Mouse (Mus musculus) stomach, embryonic 14.5 days (tissue): ENCODE measurements around the gene Spaca7. TPM values are rescaled to one million over a fixed set of nuclear protein-coding genes. Genes with fewer than 3 reads are reported as not detected.

ENCODE experiments used
- ATAC-seq: fragments of 200-750 bp; cut with Nextera tagmentation; 2 replicates; pipeline ENCODE4 v1.8.0; 2017; ENCODE audit warnings: low read depth, moderate TSS enrichment; ENCODE audit not compliant: insufficient number of reproducible peaks, insufficient read depth, low FRiP score
- H3K27ac ChIP-seq: fragments of 300-500 bp; sonication (generic); 2 replicates; pipeline ENCODE4 v1.5.1; 2014; ENCODE audit warnings: mild to moderate bottlenecking, low read length, moderate library complexity, mixed read lengths
- H3K27me3 ChIP-seq: fragments of 300-500 bp; sonication (generic); 2 replicates; pipeline ENCODE4 v1.6.1; 2014; ENCODE audit warnings: low read length, control low read depth, mixed read lengths; ENCODE audit not compliant: control insufficient read depth, insufficient read depth
- H3K36me3 ChIP-seq: fragments of 300-500 bp; sonication (generic); 2 replicates; pipeline ENCODE4 v1.6.1; 2014; ENCODE audit warnings: mild to moderate bottlenecking, control low read depth, low read length, moderate library complexity, mixed read lengths; ENCODE audit not compliant: control insufficient read depth, insufficient read depth
- H3K4me1 ChIP-seq: fragments of 300-500 bp; sonication (generic); 2 replicates; pipeline ENCODE4 v1.6.1; 2014; ENCODE audit warnings: low read length, control low read depth, mixed read lengths; ENCODE audit not compliant: control insufficient read depth, insufficient read depth
- H3K4me2 ChIP-seq: fragments of 300-500 bp; sonication (generic); replicated peaks from 2 replicates; pipeline ENCODE4 v1.6.1; 2014; ENCODE audit warnings: low read depth, low read length, control low read depth
- H3K4me3 ChIP-seq: fragments of 300-500 bp; sonication (generic); 2 replicates; pipeline ENCODE4 v1.5.1; 2014; ENCODE audit warnings: low read depth, low read length, control low read depth
- H3K9ac ChIP-seq: fragments of 300-500 bp; sonication (generic); replicated peaks from 2 replicates; pipeline ENCODE4 v1.6.1; 2014; ENCODE audit warnings: low read depth, mild to moderate bottlenecking, control low read depth, low read length, moderate library complexity, mixed read lengths
- H3K9me3 ChIP-seq: fragments of 300-500 bp; sonication (generic); 2 replicates; pipeline ENCODE4 v1.6.1; 2016; ENCODE audit warnings: low read depth, low read length, control low read depth; ENCODE audit not compliant: control insufficient read depth
- WGBS: fragments of 180-500 bp; shearing (Covaris S2); extraction: QIAGEN DNeasy Blood & Tissue Kit; methylation state at CpG from one replicate; pipeline ENCODE4 v1.1.7; 2014; 5-methylcytosine and 5-hydroxymethylcytosine counted together
- polyA plus RNA-seq: library from polyadenylated mRNA; unstranded; fragments of >200 nt; fragmentation: Nextera tagmentation; extraction: Ambion mirVana; gene quantifications from 2 replicates; pipeline ENCODE4 v1.2.1, GENCODE M21; 2014

The Spaca7 gene
- polyA plus RNA-seq = not detected in 2 replicates

- H3K4me2 ChIP-seq = no peak within 1 kb of the TSS
- no peaks in the 10 kb centered on the region for H3K4me1 ChIP-seq
- H3K9me3 ChIP-seq = no peaks in the 10 kb centered on the region
- H3K4me3 ChIP-seq = no peak within 1 kb of the TSS
- H3K27ac ChIP-seq = no peak within 1 kb of the TSS
- H3K9ac ChIP-seq = no peak within 1 kb of the TSS
- H3K36me3 ChIP-seq = no peaks in the 10 kb centered on the region
- ATAC-seq = no peak
- no peaks in the 10 kb centered on the region for H3K27me3 ChIP-seq
- 56% methylated on average over 14 of the region's 14 CpGs for WGBS
These were observed at the start of gene Spaca7 for GRCm38 (mm10) chr8:12572814-12573534. Gene Spaca7, plus strand, starts transcription at chr8:12573029.

- WGBS = 12% methylated on average over 1 of the region's 1 CpGs
- ATAC-seq = no peak
These were observed 48.5 kb upstream of the Spaca7 start for GRCm38 (mm10) chr8:12524279-12524678.

GRCm38 (mm10) chr8:12528659-12529058, 44.2 kb upstream of the Spaca7 start:
- Histone ChIP-seq H3K4me2 (no peak overlapping the region), H3K4me3 (no peak overlapping the region), H3K4me1 (no peaks in the 10 kb centered on the region), H3K9ac (no peak overlapping the region), H3K27me3 (0 out of 2 replicates have a peak, but pooled peaks cover 2% of the 10 kb centered on the region), H3K9me3 (no peaks in the 10 kb centered on the region), H3K36me3 (no peaks in the 10 kb centered on the region), H3K27ac (no peak overlapping the region)
- WGBS = 66% methylated on average over 2 of the region's 2 CpGs
- ATAC-seq = no peak

More at GRCm38 (mm10) chr8:12524279-12524678, 48.5 kb upstream of the Spaca7 start:
- H3K4me2 ChIP-seq = no peak overlapping the region
- no peak overlapping the region for H3K27ac ChIP-seq
- no peaks in the 10 kb centered on the region for H3K9me3 ChIP-seq
- H3K4me3 ChIP-seq = no peak overlapping the region
- H3K4me1 ChIP-seq = no peaks in the 10 kb centered on the region
- H3K27me3 ChIP-seq = 0 out of 2 replicates have a peak, but pooled peaks cover 2% of the 10 kb centered on the region
- no peaks in the 10 kb centered on the region for H3K36me3 ChIP-seq
- no peak overlapping the region for H3K9ac ChIP-seq

GRCm38 (mm10) chr8:12535617-12536016, 37.2 kb upstream of the Spaca7 start:
- Histone ChIP-seq H3K4me2 (no peak overlapping the region), H3K9ac (no peak overlapping the region), H3K9me3 (no peaks in the 10 kb centered on the region), H3K36me3 (no peaks in the 10 kb centered on the region), H3K27me3 (no peaks in the 10 kb centered on the region), H3K4me1 (no peaks in the 10 kb centered on the region), H3K27ac (no peak overlapping the region), H3K4me3 (no peak overlapping the region)
- WGBS = 21% methylated on average over 9 of the region's 9 CpGs
- ATAC-seq = peak; percentile 61; the same call in 1 of the 2 replicates

- Histone ChIP-seq H3K4me1 (no peaks in the 10 kb centered on the region), H3K9me3 (no peaks in the 10 kb centered on the region), H3K4me3 (no peak overlapping the region), H3K27me3 (no peaks in the 10 kb centered on the region), H3K27ac (no peak overlapping the region), H3K9ac (no peak overlapping the region), H3K4me2 (no peak overlapping the region), H3K36me3 (no peaks in the 10 kb centered on the region)
- 77% methylated on average over 7 of the region's 7 CpGs for WGBS
- no peak for ATAC-seq
These were observed 36.5 kb upstream of the Spaca7 start for GRCm38 (mm10) chr8:12536306-12536705.

GRCm38 (mm10) chr8:12545236-12545635, 27.6 kb upstream of the Spaca7 start:
- Histone ChIP-seq H3K36me3 (no peaks in the 10 kb centered on the region), H3K4me2 (no peak overlapping the region), H3K9ac (no peak overlapping the region), H3K9me3 (no peaks in the 10 kb centered on the region), H3K27ac (no peak overlapping the region), H3K27me3 (peaks cover 5% of the 10 kb centered on the region; the same call in 1 of the 2 replicates), H3K4me1 (no peaks in the 10 kb centered on the region), H3K4me3 (no peak overlapping the region)
- WGBS = 36% methylated on average over 4 of the region's 4 CpGs
- no peak for ATAC-seq

GRCm38 (mm10) chr8:12545671-12546070, 27.2 kb upstream of the Spaca7 start:
- H3K27me3 ChIP-seq = peaks cover 5% of the 10 kb centered on the region; the same call in 1 of the 2 replicates
- H3K27ac ChIP-seq = no peak overlapping the region
- H3K4me3 ChIP-seq = no peak overlapping the region
- no peaks in the 10 kb centered on the region for H3K4me1 ChIP-seq
- H3K9ac ChIP-seq = no peak overlapping the region
- no peaks in the 10 kb centered on the region for H3K36me3 ChIP-seq
- no peak for ATAC-seq
- 62% methylated on average over 4 of the region's 4 CpGs for WGBS
- H3K4me2 ChIP-seq = no peak overlapping the region
- H3K9me3 ChIP-seq = no peaks in the 10 kb centered on the region

GRCm38 (mm10) chr8:12547466-12548220, 25.2 kb upstream of the Spaca7 start:
- Histone ChIP-seq H3K4me1 (no peaks in the 10 kb centered on the region), H3K36me3 (no peaks in the 10 kb centered on the region), H3K4me2 (no peak overlapping the region), H3K27me3 (peaks cover 5% of the 10 kb centered on the region; the same call in 1 of the 2 replicates), H3K4me3 (no peak overlapping the region), H3K27ac (no peak overlapping the region), H3K9me3 (0 out of 2 replicates have a peak, but pooled peaks cover 3% of the 10 kb centered on the region), H3K9ac (no peak overlapping the region)
- 69% methylated on average over 7 of the region's 7 CpGs for WGBS
- ATAC-seq = no peak
